Mouse (Mus musculus): ENCODE results near the gene Kalrn. TPM values are rescaled to one million over a fixed set of nuclear protein-coding genes. Genes with fewer than 3 reads are reported as not detected.
A peak's percentile ranks its signal among the peaks of the same experiment; 100 is the strongest.

Gene Kalrn
- total and polyA plus RNA-seq, 2 experiments from 2014 or later: 19.4 to 44.5 TPM

DNA sequence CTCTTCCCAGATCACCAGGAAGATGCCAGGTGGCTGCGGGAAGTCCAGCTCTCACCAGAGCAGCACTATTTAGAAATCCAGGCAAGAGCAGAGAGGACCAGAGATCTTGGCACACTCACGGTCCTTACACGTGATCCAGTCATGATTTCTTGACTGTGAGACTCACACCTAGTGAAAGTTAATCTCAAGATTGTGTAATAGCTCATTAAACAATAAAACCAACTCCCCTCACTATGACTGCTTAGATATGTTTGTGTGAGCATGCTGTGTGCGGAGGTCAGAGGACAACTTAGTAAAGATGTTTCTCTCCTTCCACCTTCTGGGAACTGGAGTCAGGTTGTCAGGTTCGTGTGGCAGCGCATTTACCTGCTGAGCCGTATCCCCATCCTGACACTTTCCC is 453.5 kb downstream of the Kalrn start:
- Histone ChIP-seq H3K36me3 (replicated peaks; ENCODE audit: control insufficient read depth, insufficient read depth, low read length) (peaks cover 9% of the 10 kb centered on the region; the same call in 1 of the 2 replicates), H3K4me1 (ENCODE audit: control insufficient read depth, insufficient read depth) (no peaks in the 10 kb centered on the region), H3K27ac (ENCODE audit: low read depth) (no peak overlapping the region), H3K4me2 (ENCODE audit: low read depth, low read length) (no peak overlapping the region), H3K27me3 (ENCODE audit: control insufficient read depth, insufficient read depth, low read length) (no peaks in the 10 kb centered on the region), H3K9me3 (replicated peaks; ENCODE audit: control insufficient read depth, low read length) (no peaks in the 10 kb centered on the region), H3K9ac (replicated peaks; ENCODE audit: low read depth, low read length) (no peak overlapping the region), H3K4me3 (ENCODE audit: low read depth, low read length) (no peak overlapping the region)
- TF ChIP-seq CTCF (IDR thresholded peaks at IDR 0.05; ENCODE audit: low read depth) (no peak), EP300 (IDR thresholded peaks at IDR 0.05; ENCODE audit: low read depth) (no peak)
- 85% methylated on average over 7 of the region's 7 CpGs for WGBS
- DNase-seq (ENCODE audit: low spot score): no peak
- no peak for ATAC-seq (ENCODE audit: insufficient read depth, low read depth)

DNA sequence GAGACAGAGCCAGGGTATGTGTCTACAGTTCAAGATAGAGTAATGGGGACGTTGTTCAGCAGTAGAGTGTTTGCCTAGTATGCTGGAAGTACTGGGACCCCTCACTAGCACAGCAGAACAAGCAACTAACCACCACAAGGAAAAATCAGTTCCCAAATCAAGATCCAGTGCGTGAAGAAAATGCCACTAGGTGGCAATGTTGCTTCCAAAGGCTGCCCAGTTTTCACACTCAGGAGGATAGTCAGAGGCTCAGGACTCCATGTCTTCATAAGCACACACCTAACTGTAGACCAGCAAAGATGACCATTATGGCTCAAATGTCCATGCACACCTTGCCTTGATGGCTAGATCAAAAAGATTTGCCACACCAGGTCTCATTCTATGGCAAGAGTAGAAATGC is 454.0 kb downstream of the Kalrn start:
- WGBS: 28% methylated on average over 2 of the region's 2 CpGs
- peak; percentile 58 for TF ChIP-seq CTCF (IDR thresholded peaks at IDR 0.05; ENCODE audit: low read depth)
- no peak for TF ChIP-seq EP300 (IDR thresholded peaks at IDR 0.05; ENCODE audit: low read depth)
- H3K4me1 ChIP-seq (ENCODE audit: control insufficient read depth, insufficient read depth): no peaks in the 10 kb centered on the region
- no peak for ATAC-seq (ENCODE audit: insufficient read depth, low read depth)
- no peaks in the 10 kb centered on the region for H3K9me3 ChIP-seq (replicated peaks; ENCODE audit: control insufficient read depth, low read length)
- no peak overlapping the region for H3K27ac ChIP-seq (ENCODE audit: low read depth)
- no peak overlapping the region for H3K4me3 ChIP-seq (ENCODE audit: low read depth, low read length)
- no peaks in the 10 kb centered on the region for H3K27me3 ChIP-seq (ENCODE audit: control insufficient read depth, insufficient read depth, low read length)
- no peak overlapping the region for H3K9ac ChIP-seq (replicated peaks; ENCODE audit: low read depth, low read length)
- H3K36me3 ChIP-seq (replicated peaks; ENCODE audit: control insufficient read depth, insufficient read depth, low read length): peaks cover 9% of the 10 kb centered on the region; the same call in 1 of the 2 replicates
- no peak overlapping the region for H3K4me2 ChIP-seq (ENCODE audit: low read depth, low read length)
- no peak for DNase-seq (ENCODE audit: low spot score)

DNA sequence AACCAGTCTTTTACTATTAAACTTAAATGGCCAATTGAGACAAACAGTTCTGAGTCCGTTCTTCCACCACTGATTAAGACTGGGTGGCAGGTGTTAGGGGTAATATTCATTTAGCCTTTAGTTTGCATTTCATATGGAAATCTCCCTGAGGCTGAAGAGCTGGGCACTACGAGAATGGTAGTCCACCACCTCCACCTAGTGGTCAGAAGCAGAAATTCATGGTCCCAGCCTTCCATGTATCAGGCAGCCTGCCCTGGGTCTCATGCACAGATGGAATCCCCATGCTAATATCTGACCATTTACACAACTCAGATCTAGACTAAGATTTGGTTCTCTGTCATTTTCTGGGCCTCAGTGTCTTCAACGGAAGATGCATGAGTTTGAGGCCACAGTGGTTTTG is 458.7 kb downstream of the Kalrn start:
- 9% methylated on average over 3 of the region's 3 CpGs for WGBS
- DNase-seq (ENCODE audit: low spot score): peak; percentile 76
- TF ChIP-seq EP300 (IDR thresholded peaks at IDR 0.05; ENCODE audit: low read depth) (no peak), CTCF (IDR thresholded peaks at IDR 0.05; ENCODE audit: low read depth) (peak; percentile 95)
- Histone ChIP-seq H3K9ac (replicated peaks; ENCODE audit: low read depth, low read length) (no peak overlapping the region), H3K9me3 (replicated peaks; ENCODE audit: control insufficient read depth, low read length) (no peaks in the 10 kb centered on the region), H3K27me3 (ENCODE audit: control insufficient read depth, insufficient read depth, low read length) (no peaks in the 10 kb centered on the region), H3K4me3 (ENCODE audit: low read depth, low read length) (no peak overlapping the region), H3K4me1 (ENCODE audit: control insufficient read depth, insufficient read depth) (no peaks in the 10 kb centered on the region), H3K36me3 (replicated peaks; ENCODE audit: control insufficient read depth, insufficient read depth, low read length) (peaks cover 13% of the 10 kb centered on the region), H3K27ac (ENCODE audit: low read depth) (no peak overlapping the region), H3K4me2 (ENCODE audit: low read depth, low read length) (no peak overlapping the region)
- ATAC-seq (ENCODE audit: insufficient read depth, low read depth): peak; percentile 45; the same call in 1 of the 2 replicates

DNA sequence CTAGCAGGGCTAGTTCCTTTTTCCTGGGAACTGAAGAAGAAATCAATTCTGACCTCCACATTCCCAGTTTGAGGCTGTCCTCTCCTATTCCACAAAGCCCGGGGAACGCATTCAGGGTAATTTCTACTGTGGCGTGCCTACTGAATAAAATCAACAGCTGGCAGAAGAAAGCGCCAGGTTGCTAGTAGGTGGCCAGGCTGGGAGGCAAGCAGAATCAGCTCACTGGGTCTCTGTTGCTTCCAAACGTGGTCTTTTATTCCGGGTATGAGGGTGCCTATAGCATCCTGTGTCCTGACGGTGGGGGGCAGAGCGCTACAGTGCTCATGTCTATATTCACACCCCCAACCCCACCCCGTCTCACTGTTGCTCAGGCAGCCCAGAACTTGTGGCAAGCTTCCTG is 460.2 kb downstream of the Kalrn start:
- H3K9me3 ChIP-seq (replicated peaks; ENCODE audit: control insufficient read depth, low read length): no peaks in the 10 kb centered on the region
- H3K36me3 ChIP-seq (replicated peaks; ENCODE audit: control insufficient read depth, insufficient read depth, low read length): peaks cover 13% of the 10 kb centered on the region
- no peaks in the 10 kb centered on the region for H3K4me1 ChIP-seq (ENCODE audit: control insufficient read depth, insufficient read depth)
- no peak overlapping the region for H3K4me2 ChIP-seq (ENCODE audit: low read depth, low read length)
- H3K9ac ChIP-seq (replicated peaks; ENCODE audit: low read depth, low read length): no peak overlapping the region
- H3K27me3 ChIP-seq (ENCODE audit: control insufficient read depth, insufficient read depth, low read length): no peaks in the 10 kb centered on the region
- ATAC-seq (ENCODE audit: insufficient read depth, low read depth) (no peak), DNase-seq (ENCODE audit: low spot score) (no peak)
- no peak for TF ChIP-seq CTCF (IDR thresholded peaks at IDR 0.05; ENCODE audit: low read depth)
- TF ChIP-seq EP300 (IDR thresholded peaks at IDR 0.05; ENCODE audit: low read depth): no peak
- no peak overlapping the region for H3K4me3 ChIP-seq (ENCODE audit: low read depth, low read length)
- 84% methylated on average over 9 of the region's 9 CpGs for WGBS
- no peak overlapping the region for H3K27ac ChIP-seq (ENCODE audit: low read depth)

DNA sequence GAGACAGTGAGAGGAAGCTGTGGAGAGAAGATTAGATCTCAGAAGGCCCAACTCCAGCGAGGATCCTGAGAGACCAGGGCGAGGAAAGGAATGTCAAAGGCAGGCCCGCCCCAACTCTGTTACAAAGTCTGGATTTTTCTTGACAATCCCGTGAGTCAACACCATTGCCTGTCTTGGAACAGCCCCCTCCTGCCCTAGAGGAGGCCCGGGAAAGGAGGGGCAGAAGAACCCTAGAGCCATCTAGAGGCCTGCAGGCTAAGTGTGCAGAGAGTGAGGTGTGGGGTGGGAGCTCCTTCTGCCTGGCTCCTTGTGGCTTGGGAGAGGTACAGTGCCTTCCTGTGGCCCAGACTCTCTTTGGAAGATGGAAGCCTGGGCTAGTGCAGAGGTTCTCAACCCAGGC is 460.8 kb downstream of the Kalrn start:
- WGBS: 37% methylated on average over 5 of the region's 5 CpGs
- H3K9ac ChIP-seq (replicated peaks; ENCODE audit: low read depth, low read length): no peak overlapping the region
- no peaks in the 10 kb centered on the region for H3K4me1 ChIP-seq (ENCODE audit: control insufficient read depth, insufficient read depth)
- ATAC-seq (ENCODE audit: insufficient read depth, low read depth) (peak; percentile 56), DNase-seq (ENCODE audit: low spot score) (no peak)
- H3K27me3 ChIP-seq (ENCODE audit: control insufficient read depth, insufficient read depth, low read length): no peaks in the 10 kb centered on the region
- H3K4me3 ChIP-seq (ENCODE audit: low read depth, low read length): no peak overlapping the region
- no peaks in the 10 kb centered on the region for H3K9me3 ChIP-seq (replicated peaks; ENCODE audit: control insufficient read depth, low read length)
- TF ChIP-seq EP300 (IDR thresholded peaks at IDR 0.05; ENCODE audit: low read depth): no peak
- peak; percentile 65 for TF ChIP-seq CTCF (IDR thresholded peaks at IDR 0.05; ENCODE audit: low read depth)
- peaks cover 13% of the 10 kb centered on the region for H3K36me3 ChIP-seq (replicated peaks; ENCODE audit: control insufficient read depth, insufficient read depth, low read length)
- no peak overlapping the region for H3K4me2 ChIP-seq (ENCODE audit: low read depth, low read length)
- no peak overlapping the region for H3K27ac ChIP-seq (ENCODE audit: low read depth)

Data from heart, postnatal 0 days (tissue).